Mouse (Mus musculus): ENCODE data around the gene Podxl.

DNA sequence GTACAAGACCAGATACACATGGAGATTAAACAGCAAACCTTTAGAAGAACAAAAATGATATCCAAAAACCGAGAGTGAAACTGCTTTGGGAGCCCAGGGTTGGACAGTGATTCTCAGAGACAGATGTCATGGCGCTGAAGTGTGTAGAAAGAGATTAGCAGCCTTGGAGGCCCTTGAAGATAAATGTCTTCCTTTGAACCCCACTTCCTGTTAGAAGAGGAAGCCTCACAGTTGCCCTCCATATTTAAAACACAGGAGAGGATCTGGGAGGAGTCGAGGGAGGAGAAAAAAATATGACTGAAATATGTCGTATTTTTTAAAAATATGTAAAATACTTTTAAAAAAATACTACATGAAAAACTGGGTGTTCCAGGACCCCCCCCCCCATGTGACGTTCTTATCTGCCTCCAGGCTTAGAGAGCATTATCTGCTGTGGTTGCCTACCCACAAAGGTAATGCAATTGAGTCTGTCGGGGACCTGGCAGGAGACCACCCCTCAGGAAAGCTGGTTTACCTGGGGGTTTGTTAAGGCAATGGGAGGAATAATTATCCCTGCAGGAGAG, 34.6 kb upstream of the Podxl start:
- no peak for TF ChIP-seq CTCF (IDR thresholded peaks at IDR 0.05; ENCODE audit: control insufficient read depth, insufficient read depth, insufficient replicate concordance, low read depth, low read length)
- no peak for TF ChIP-seq POLR2A (IDR thresholded peaks at IDR 0.05; ENCODE audit: control insufficient read depth, low read depth, low read length)
